Mouse (Mus musculus) bone marrow macrophage, adult 2 months (primary cell): Measurements from ENCODE around the gene Mef2b. TPM values are rescaled to one million over a fixed set of nuclear protein-coding genes. Genes with fewer than 3 reads are reported as not detected.

Source experiments
- H3K27ac ChIP-seq: 2 replicates; pipeline ENCODE4 v1.5.1; 2012; ENCODE audit warnings: low read depth, low read length; ENCODE audit not compliant: insufficient read depth
- H3K4me1 ChIP-seq: 2 replicates; pipeline ENCODE4 v1.6.1; 2012; ENCODE audit warnings: low read length; ENCODE audit not compliant: control insufficient read depth, insufficient read depth
- H3K4me3 ChIP-seq: 2 replicates; pipeline ENCODE4 v1.5.1; 2012; ENCODE audit warnings: mild to moderate bottlenecking, low read length, moderate library complexity; ENCODE audit not compliant: insufficient read depth
- CTCF ChIP-seq: IDR thresholded peaks from 2 replicates; pipeline ENCODE4 v1.5.1; 2012; ENCODE audit warnings: low read depth, mild to moderate bottlenecking, low read length, moderate library complexity
- POLR2A ChIP-seq: IDR thresholded peaks from 2 replicates; pipeline ENCODE4 v1.6.1; 2012; ENCODE audit warnings: mild to moderate bottlenecking, low read depth, low read length, borderline replicate concordance
- polyA plus RNA-seq: library from polyadenylated mRNA; stranded (reverse); fragments of >200 nt; gene quantifications from 2 replicates; pipeline ENCODE4 v1.2.4, GENCODE M21; 2012; ENCODE audit not compliant: missing spikeins, insufficient read depth, insufficient read length

Gene Mef2b
- polyA plus RNA-seq, 1 experiment, result not detected

DNA sequence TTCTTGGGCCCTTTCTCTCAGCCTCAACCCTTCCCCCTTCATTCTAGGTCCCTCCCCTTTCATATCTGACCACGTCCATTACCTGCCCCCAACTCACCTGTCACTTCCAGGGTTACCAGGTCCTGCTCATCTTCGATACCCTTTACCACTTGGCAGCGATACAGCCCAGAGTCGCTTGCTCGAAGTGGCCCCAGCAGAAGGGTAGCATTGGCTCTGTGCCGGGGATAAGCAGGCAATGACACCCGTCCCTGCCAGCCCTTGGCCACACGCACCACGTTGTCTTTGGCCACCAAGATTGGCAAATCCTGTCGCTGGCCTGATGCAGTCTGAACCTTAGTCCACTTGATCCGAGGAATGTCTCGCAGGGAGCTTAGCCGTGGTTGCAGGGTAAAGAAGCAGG, 24.6 kb upstream of the Mef2b start:
- Histone ChIP-seq H3K4me3 (no peak overlapping the region), H3K27ac (no peak overlapping the region), H3K4me1 (no peaks in the 10 kb centered on the region)
- TF ChIP-seq CTCF (no peak), POLR2A (no peak)

DNA sequence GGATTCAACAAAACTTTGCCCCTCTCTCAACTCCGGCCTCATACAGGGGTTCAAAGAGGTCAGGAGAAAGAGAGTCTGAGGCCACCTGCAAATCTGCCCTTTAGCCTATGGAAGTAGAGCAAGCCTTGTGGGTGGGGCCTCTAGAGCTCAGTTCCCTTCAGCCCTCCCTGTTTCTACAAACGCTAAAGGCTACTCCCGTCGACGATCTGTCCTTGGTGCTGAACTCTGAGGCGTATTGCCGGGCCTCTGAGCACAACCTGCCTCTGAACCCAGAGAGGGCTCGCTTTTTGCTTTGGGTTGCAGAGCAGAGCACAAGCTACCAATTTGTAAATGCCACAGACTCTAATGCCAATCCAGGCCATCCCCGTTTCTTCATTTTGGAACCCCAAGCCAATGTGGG, 21.9 kb upstream of the Mef2b start:
- H3K4me1 ChIP-seq, result no peaks in the 10 kb centered on the region
- TF ChIP-seq CTCF (no peak), POLR2A (no peak)
- H3K4me3 ChIP-seq, result no peak overlapping the region
- H3K27ac ChIP-seq, result no peak overlapping the region

DNA sequence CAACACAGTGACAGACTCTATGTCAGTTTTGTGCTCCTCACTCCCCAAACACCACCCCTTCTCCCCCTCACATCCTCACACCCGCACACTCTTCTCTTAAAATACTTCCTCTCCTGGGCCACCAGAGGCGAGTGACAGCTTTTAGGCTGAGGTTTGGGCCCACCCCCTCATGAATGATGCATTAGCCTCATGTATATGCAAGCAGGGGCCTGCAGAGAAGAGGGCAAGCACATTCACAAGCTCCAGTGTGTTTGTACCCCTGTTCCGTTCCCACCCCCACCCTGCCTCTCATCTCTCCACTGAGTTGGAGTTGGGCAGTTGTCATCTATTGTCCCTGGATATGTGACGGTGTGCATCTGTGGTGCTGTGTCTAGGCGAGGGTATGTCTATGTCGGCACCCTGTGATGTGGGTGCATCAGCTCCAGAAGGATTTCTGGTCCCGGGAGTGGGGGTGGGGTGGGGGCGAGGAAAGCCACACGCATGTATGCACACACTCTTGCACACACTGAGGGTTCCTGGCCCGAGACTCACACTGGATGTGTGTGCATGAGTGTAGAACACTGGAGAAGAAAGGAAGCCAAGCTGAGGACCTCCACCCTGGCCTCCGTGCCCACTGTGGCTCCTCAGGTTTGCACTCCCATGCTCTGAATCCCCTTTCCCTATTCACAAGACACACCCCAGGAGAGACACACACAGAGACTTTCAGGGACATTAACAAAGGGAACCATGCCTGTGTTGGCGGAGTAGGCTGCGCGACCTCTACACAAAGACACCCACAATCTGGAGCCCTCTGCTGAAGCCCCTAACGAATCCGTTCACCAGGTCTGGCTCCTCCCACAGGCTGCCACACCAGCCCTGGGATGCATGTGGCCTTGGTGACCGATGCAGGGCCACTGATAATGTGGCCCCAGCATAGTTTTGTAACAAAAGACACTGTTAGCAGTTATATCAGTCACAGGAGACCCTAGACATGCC, 20.5 kb upstream of the Mef2b start:
- Histone ChIP-seq H3K4me1 (no peaks in the 10 kb centered on the region), H3K4me3 (no peak overlapping the region), H3K27ac (no peak overlapping the region)
- TF ChIP-seq CTCF, result no peak
- TF ChIP-seq POLR2A, result no peak

DNA sequence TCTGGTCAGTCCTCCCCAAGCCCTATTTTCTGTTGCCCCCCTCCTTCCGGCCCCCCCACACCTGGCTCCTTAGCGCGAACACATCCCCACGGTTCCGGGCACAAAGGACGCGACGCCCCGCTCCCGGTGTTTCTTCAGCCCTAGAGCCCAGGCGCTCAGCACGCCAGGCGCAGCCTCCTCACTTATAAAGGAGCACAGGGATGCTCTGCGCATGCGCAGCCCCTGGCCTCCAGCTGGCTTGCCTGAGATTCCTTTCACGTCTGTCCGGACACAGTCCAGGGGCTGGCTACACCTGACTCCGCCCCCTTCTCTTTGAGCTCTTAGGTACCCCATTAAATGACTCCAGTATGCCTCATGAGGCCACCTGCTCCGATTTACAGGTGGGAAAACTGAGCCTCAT, 18.8 kb upstream of the Mef2b start, which contains the start of gene Ncan:
Ncan (minus strand) TSS at position 207 of the 400 bp plus-strand sequence.
- TF ChIP-seq CTCF (no peak), POLR2A (no peak)
- H3K27ac ChIP-seq, result no peak within 1 kb of the TSS
- no peak within 1 kb of the TSS for H3K4me3 ChIP-seq
- H3K4me1 ChIP-seq, result no peaks in the 10 kb centered on the region

DNA sequence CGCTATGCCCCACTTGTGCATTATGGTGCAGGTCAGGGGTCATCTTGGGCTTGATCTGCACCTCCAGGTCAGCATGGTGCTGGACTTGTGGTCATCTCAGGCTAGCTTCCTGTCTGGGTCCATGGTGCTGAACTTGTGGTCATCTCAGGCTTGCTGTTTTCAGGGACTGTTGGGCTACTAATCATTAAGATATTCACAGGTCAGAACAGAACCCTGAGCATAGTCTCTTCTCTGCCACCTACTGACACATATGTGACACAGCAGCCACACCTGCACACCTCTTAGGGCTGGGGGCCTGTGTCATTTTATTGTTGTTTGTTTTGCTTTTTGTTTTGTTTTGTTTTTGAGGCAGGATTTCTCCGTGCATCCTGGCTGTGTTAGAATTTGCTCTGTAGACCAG, 16.6 kb upstream of the Mef2b start:
- H3K4me1 ChIP-seq, result 0 out of 2 replicates have a peak, but pooled peaks cover 3% of the 10 kb centered on the region
- H3K27ac ChIP-seq, result no peak overlapping the region
- no peak overlapping the region for H3K4me3 ChIP-seq
- TF ChIP-seq CTCF (no peak), POLR2A (no peak)

DNA sequence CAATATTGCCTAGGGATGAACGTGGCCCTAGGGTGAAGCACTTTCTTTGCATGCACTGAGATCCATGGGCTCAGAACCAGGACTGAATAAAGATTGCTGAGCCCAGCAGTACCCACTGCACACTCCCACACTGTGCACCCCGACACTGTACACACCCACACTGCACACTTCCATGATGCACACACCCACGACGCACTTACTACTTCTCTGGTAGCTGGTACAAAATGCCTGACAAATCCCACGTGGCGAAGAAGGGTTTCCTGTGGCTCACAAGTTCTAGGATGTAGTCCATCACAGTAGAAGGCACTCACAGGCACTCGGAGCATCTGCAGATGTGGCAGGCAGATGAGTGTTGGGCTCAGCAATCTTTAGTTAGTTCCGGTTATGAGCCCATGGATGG, 14.5 kb upstream of the Mef2b start:
- Histone ChIP-seq H3K27ac (no peak overlapping the region), H3K4me1 (0 out of 2 replicates have a peak, but pooled peaks cover 7% of the 10 kb centered on the region), H3K4me3 (no peak overlapping the region)
- TF ChIP-seq POLR2A (no peak), CTCF (no peak)

DNA sequence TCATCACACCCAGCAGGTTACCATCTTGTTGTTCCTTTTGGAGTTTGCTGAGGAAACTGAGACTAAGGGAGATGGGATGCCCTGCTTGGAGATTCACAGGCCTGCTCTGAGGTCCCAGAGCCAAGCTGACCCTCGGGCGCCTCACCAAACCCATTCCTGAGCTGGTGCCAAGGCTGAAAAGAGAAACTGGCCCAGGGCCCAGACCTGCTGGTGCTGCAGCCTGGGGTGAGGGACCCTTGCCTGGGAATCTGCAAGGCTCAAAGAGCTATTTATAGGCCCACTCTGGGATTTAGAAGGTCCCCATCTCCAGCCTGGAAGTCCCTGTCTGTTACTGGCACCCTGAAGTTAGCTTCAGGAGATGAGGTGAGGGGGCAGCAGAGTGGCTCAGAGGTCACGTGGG, 11.1 kb upstream of the Mef2b start:
- H3K27ac ChIP-seq, result no peak overlapping the region
- H3K4me1 ChIP-seq, result peaks cover 19% of the 10 kb centered on the region
- no peak overlapping the region for H3K4me3 ChIP-seq
- TF ChIP-seq CTCF, result no peak

DNA sequence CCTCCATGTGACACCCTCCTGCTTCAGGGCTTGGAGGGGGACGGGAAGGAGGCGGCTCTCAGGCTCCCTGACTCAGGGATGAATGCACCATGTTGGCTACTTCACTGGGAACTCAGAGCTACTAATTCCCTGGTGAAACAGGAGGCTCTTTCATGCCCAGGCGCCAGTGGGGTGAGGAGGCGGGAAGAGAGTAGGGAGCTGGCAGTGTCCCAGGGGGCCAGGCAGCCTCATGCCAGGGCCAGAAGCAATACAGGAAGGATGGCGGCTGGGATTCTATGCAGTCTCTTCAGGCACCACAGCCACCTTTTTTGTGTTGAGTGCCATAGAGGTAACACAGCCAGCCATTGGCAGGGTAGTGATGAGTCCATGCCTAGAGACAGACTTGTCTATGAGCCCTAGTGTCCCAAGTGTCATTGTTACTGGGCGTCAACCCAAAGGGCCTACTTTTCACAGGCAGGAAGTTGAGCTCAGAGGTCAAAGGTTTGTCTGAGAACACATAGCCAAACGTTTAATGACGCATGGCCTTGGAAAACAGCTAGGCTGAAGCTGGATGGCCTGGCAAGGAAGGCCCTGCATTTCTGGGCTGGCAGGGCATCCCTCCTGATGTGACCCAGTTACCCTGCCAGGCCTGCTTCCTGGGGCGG, 10.1 kb upstream of the Mef2b start:
- H3K4me1 ChIP-seq, result peaks cover 19% of the 10 kb centered on the region
- no peak overlapping the region for H3K27ac ChIP-seq
- no peak for TF ChIP-seq CTCF
- TF ChIP-seq POLR2A, result no peak
- no peak overlapping the region for H3K4me3 ChIP-seq

DNA sequence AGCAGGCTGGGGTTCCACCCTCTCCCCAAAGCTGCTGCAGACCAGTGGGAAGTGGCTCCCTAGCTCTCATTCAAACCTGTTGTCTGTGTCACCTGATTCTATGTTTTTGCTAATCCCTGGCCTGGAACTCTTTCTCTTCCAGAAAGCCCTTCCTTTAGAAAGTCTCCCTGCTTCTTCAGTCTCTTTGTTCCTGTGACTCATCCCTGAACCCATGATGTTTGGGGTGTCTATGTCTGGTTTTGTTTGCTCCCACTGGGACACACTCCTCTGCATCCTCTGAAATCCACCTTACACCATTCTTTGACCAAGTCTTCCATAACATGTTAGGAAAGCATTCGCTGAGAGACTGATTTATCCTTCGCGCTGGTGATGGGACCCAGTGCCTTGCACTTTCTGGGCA, 9.4 kb upstream of the Mef2b start:
- H3K4me1 ChIP-seq, result peaks cover 19% of the 10 kb centered on the region
- TF ChIP-seq CTCF, result no peak
- TF ChIP-seq POLR2A, result no peak
- H3K4me3 ChIP-seq, result no peak overlapping the region
- H3K27ac ChIP-seq, result no peak overlapping the region

DNA sequence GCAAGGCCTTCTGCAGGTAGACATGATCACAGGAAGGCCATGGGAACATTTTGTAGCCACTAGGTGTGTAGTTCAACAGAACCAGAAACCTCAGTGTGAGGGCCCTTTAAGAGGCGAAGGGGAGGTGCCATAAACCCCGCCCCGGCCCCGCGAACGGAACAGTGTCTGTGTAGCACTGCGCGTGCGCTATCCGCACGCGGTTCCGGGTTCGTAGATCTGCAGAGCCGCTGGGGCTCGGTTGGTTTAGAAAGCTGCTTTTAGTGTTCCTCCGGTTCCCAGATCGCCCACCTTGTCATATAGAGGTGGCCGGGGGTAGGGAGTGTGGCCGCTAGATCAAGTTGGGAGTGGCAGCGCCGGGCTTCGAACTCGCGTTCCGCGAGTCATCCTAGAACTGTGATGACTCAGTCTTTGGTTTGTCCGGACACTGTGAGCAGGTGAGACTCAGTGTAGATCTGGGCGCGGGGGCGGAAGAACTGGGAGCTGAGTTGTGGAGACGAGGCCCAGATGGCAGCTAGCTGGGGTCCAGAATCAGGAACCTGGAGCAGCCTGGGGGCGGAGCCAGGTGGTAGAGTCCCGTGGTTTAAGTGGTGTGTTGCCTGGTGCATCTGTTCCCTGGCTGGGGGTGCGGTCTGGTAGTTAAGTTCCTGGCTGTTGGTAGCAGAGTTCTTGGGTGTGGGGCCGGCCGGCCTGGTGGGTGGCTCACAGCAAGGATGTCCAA, 8.2 kb upstream of the Mef2b start, which contains the start of gene Nr2c2ap:
Nr2c2ap (plus strand) TSS at position 168 of the 718 bp plus-strand sequence.
- Histone ChIP-seq H3K27ac (peak within 1 kb of the TSS; percentile 66), H3K4me1 (peaks cover 19% of the 10 kb centered on the region), H3K4me3 (peak within 1 kb of the TSS; percentile 91)
- TF ChIP-seq CTCF (no peak), POLR2A (peak; percentile 80; the same call in 1 of the 2 replicates)
